Mouse (Mus musculus) forebrain, embryonic 13.5 days (tissue): ENCODE results near the gene Rpn2. TPM values are rescaled to one million over a fixed set of nuclear protein-coding genes. Genes with fewer than 3 reads are reported as not detected.
A peak's percentile ranks its signal among the peaks of the same experiment; 100 is the strongest.

ENCODE experiments used
- ATAC-seq: fragments of 200-750 bp; cut with Nextera tagmentation; 2 replicates; pipeline ENCODE4 v1.8.0; 2017
- H3K27ac ChIP-seq: fragments of 300-500 bp; sonication (generic); 2 replicates; pipeline ENCODE4 v1.5.1; 2015; ENCODE audit warnings: inconsistent platforms, mild to moderate bottlenecking, moderate library complexity
- H3K27me3 ChIP-seq: fragments of 300-500 bp; sonication (generic); 2 replicates; pipeline ENCODE4 v1.6.1; 2015; ENCODE audit warnings: mild to moderate bottlenecking, inconsistent platforms
- H3K36me3 ChIP-seq: fragments of 300-500 bp; sonication (generic); 2 replicates; pipeline ENCODE4 v1.6.1; 2015; ENCODE audit warnings: mild to moderate bottlenecking, inconsistent platforms; ENCODE audit not compliant: poor library complexity, severe bottlenecking
- H3K4me1 ChIP-seq: fragments of 300-500 bp; sonication (generic); 2 replicates; pipeline ENCODE4 v1.6.1; 2015; ENCODE audit warnings: inconsistent platforms
- H3K4me2 ChIP-seq: fragments of 300-500 bp; sonication (generic); 2 replicates; pipeline ENCODE4 v1.6.1; 2015; ENCODE audit warnings: inconsistent platforms, mild to moderate bottlenecking, moderate library complexity
- H3K4me3 ChIP-seq: fragments of 300-500 bp; sonication (generic); 2 replicates; pipeline ENCODE4 v1.5.1; 2015; ENCODE audit warnings: mild to moderate bottlenecking, inconsistent platforms
- H3K9ac ChIP-seq: fragments of 300-500 bp; sonication (generic); 2 replicates; pipeline ENCODE4 v1.6.1; 2015; ENCODE audit warnings: mild to moderate bottlenecking, inconsistent platforms
- H3K9me3 ChIP-seq: fragments of 300-500 bp; sonication (generic); replicated peaks from 2 replicates; pipeline ENCODE4 v1.6.1; 2016; ENCODE audit warnings: inconsistent platforms
- WGBS: fragments of 180-500 bp; shearing (Covaris S2); methylation state at CpG from one replicate; pipeline ENCODE4 v1.1.7; 2015; 5-methylcytosine and 5-hydroxymethylcytosine counted together
- polyA plus RNA-seq: library from polyadenylated mRNA; unstranded; fragments of >200 nt; fragmentation: Nextera tagmentation; extraction: Ambion mirVana; gene quantifications from 2 replicates; pipeline ENCODE4 v1.2.1, GENCODE M21; 2015

Rpn2 gene
- polyA plus RNA-seq, 1 experiment from 2014 or later: 197 TPM

- Histone ChIP-seq H3K4me1 (peaks cover 48% of the 10 kb centered on the region), H3K9ac (peak overlapping the region; percentile 63; the same call in 1 of the 2 replicates), H3K4me2 (no peak overlapping the region), H3K27me3 (no peaks in the 10 kb centered on the region), H3K4me3 (no peak overlapping the region), H3K9me3 (no peaks in the 10 kb centered on the region), H3K36me3 (no peaks in the 10 kb centered on the region), H3K27ac (peak overlapping the region; percentile 98)
- WGBS: 27% methylated on average over 7 of the region's 7 CpGs
- no peak for ATAC-seq
Measured at GRCm38 (mm10) chr2:157339532-157339931, 60.7 kb downstream of the Rpn2 start.

DNA sequence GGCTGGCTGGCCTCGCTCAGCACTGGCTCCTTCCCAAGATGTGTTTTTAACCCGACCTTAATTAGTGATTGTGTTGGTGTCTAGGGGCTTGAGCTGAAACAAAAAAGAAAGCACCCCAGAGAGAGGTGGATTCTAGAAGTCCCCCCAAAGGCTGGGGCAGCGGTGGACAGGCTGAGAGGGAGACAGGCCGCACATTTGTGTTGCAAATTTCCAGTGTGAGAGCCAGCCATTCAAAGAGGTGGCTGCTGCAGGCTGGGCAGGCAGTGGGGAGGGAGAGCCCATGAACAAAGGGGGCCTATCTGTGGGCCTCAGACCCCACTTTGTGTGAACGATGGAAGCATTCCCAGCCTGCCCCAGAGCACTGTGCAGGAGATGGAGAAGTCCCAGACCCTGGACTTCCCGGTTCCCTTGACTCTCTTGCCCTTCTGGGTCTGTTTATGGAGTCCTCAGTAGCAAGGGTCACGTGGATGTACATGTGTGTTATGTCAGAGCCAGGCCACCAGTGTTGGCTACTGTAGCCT lies 61.5 kb downstream of the Rpn2 start:
- peak overlapping the region; percentile 63 for H3K9ac ChIP-seq

GRCm38 (mm10) chr2:157341554-157342270 lies 62.9 kb downstream of the Rpn2 start:
- H3K4me1 ChIP-seq: peaks cover 57% of the 10 kb centered on the region
- no peaks in the 10 kb centered on the region for H3K36me3 ChIP-seq
- no peak overlapping the region for H3K4me2 ChIP-seq
- peak overlapping the region; percentile 98 for H3K27ac ChIP-seq
- no peak overlapping the region for H3K4me3 ChIP-seq
- WGBS: 32% methylated on average over 11 of the region's 11 CpGs
- H3K27me3 ChIP-seq: no peaks in the 10 kb centered on the region
- H3K9me3 ChIP-seq: no peaks in the 10 kb centered on the region
- H3K9ac ChIP-seq: peak overlapping the region; percentile 63
- peak; percentile 65 for ATAC-seq

More for the DNA sequence above, 61.5 kb downstream of the Rpn2 start:
- no peaks in the 10 kb centered on the region for H3K27me3 ChIP-seq
- H3K27ac ChIP-seq: peak overlapping the region; percentile 98
- H3K4me1 ChIP-seq: peaks cover 49% of the 10 kb centered on the region
- no peak overlapping the region for H3K4me3 ChIP-seq
- peak; percentile 87 for ATAC-seq
- H3K36me3 ChIP-seq: no peaks in the 10 kb centered on the region
- no peak overlapping the region for H3K4me2 ChIP-seq
- no peaks in the 10 kb centered on the region for H3K9me3 ChIP-seq
- 3% methylated on average over 7 of the region's 7 CpGs for WGBS

DNA sequence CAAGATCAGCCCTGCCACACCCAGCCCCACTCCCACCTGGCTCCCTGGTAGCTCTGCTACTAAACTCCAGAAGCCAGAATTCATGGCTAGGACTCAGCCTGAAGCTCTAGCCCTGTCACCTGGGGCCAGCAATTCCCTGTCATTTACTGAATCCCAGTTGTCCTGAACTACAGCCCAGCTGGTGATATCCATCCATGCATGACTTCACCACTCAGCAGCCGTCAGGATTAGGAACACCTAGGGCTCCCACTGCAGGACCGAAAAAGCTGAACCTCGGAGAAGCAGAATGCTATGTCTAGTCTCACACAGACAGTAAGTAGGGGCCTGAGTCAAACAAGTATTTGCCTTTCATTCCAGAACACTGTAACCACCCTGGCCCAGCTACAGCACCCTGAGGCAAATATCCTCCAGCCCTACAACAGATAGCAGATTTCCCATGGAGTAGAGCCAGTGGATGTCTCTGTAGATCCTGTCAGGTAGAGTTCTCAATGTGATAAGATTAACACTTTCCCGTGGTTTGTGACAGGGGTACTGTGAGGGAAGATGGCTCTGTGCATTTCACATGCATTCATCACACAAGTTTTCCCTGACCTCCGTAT lies 63.6 kb downstream of the Rpn2 start:
- no peaks in the 10 kb centered on the region for H3K27me3 ChIP-seq
- H3K9ac ChIP-seq: peak overlapping the region; percentile 63
- no peak overlapping the region for H3K4me2 ChIP-seq
- 24% methylated on average over 5 of the region's 5 CpGs for WGBS
- no peak overlapping the region for H3K4me3 ChIP-seq
- no peaks in the 10 kb centered on the region for H3K9me3 ChIP-seq
- H3K27ac ChIP-seq: peak overlapping the region; percentile 98
- peaks cover 62% of the 10 kb centered on the region for H3K4me1 ChIP-seq
- no peak for ATAC-seq
- H3K36me3 ChIP-seq: no peaks in the 10 kb centered on the region

- Histone ChIP-seq H3K9ac (no peak overlapping the region), H3K4me3 (no peak overlapping the region), H3K4me1 (peaks cover 70% of the 10 kb centered on the region), H3K4me2 (no peak overlapping the region), H3K27me3 (no peaks in the 10 kb centered on the region), H3K9me3 (no peaks in the 10 kb centered on the region), H3K36me3 (no peaks in the 10 kb centered on the region), H3K27ac (peak overlapping the region; percentile 98)
- no peak for ATAC-seq
- 68% methylated on average over 6 of the region's 6 CpGs for WGBS
Measured at GRCm38 (mm10) chr2:157343337-157343736, 64.5 kb downstream of the Rpn2 start.

- no peaks in the 10 kb centered on the region for H3K36me3 ChIP-seq
- H3K9me3 ChIP-seq: no peaks in the 10 kb centered on the region
- 28% methylated on average over 26 of the region's 26 CpGs for WGBS
- peak within 1 kb of the TSS; percentile 39 for H3K4me2 ChIP-seq
- no peaks in the 10 kb centered on the region for H3K27me3 ChIP-seq
- H3K9ac ChIP-seq: peak within 1 kb of the TSS; percentile 65
- H3K27ac ChIP-seq: peak within 1 kb of the TSS; percentile 96
- no peak within 1 kb of the TSS for H3K4me3 ChIP-seq
- ATAC-seq: peak; percentile 76
- peaks cover 51% of the 10 kb centered on the region for H3K4me1 ChIP-seq
Measured at GRCm38 (mm10) chr2:157347361-157348159, 68.7 kb downstream of the Rpn2 start, which contains the start of gene Ghrh. TSS of gene Ghrh (minus strand) at chr2:157347506.

GRCm38 (mm10) chr2:157349121-157349778 lies 70.4 kb downstream of the Rpn2 start:
- Histone ChIP-seq H3K9me3 (no peaks in the 10 kb centered on the region), H3K27me3 (no peaks in the 10 kb centered on the region), H3K9ac (0 out of 2 replicates have a peak overlapping the region, but pooled peaks have one; percentile 34), H3K4me3 (no peak overlapping the region), H3K4me1 (peaks cover 42% of the 10 kb centered on the region), H3K27ac (peak overlapping the region; percentile 96), H3K36me3 (no peaks in the 10 kb centered on the region), H3K4me2 (peak overlapping the region; percentile 39)
- WGBS: 37% methylated on average over 12 of the region's 12 CpGs
- ATAC-seq: 0 out of 2 replicates have a peak, but pooled peaks have one; percentile 19

GRCm38 (mm10) chr2:157353183-157353582 lies 74.4 kb downstream of the Rpn2 start:
- Histone ChIP-seq H3K9ac (no peak overlapping the region), H3K9me3 (0 out of 2 replicates have a peak, but pooled peaks cover 5% of the 10 kb centered on the region), H3K4me3 (no peak overlapping the region), H3K4me2 (no peak overlapping the region), H3K27me3 (no peaks in the 10 kb centered on the region), H3K4me1 (peaks cover 18% of the 10 kb centered on the region), H3K36me3 (no peaks in the 10 kb centered on the region), H3K27ac (no peak overlapping the region)
- WGBS: 82% methylated on average over 4 of the region's 4 CpGs
- ATAC-seq: no peak

DNA sequence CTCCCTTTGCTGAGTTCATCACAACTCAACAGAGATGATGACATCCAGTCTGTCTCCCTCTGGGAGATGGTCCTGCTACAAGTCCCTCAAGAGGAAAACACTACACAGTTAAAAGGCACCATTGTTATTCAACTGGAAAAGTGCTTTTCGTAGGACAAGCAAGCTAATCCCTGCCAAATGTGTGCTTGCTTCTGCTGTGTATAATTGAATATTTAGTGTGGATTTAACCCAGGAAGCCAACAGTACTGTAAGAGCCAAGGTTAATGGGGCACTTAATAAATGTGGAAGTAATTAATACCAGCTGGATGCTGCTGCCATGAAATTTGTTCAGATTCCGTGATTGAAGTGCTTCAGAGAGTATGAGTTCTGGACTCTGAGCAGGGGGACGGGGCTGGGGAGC lies 75.3 kb downstream of the Rpn2 start:
- 43% methylated on average over 3 of the region's 3 CpGs for WGBS
- no peaks in the 10 kb centered on the region for H3K36me3 ChIP-seq
- ATAC-seq: no peak
- H3K9ac ChIP-seq: no peak overlapping the region
- H3K27me3 ChIP-seq: no peaks in the 10 kb centered on the region
- H3K4me1 ChIP-seq: peaks cover 8% of the 10 kb centered on the region
- H3K4me3 ChIP-seq: no peak overlapping the region
- no peak overlapping the region for H3K27ac ChIP-seq
- H3K9me3 ChIP-seq: 0 out of 2 replicates have a peak, but pooled peaks cover 5% of the 10 kb centered on the region
- no peak overlapping the region for H3K4me2 ChIP-seq

- no peaks in the 10 kb centered on the region for H3K4me1 ChIP-seq
- H3K4me2 ChIP-seq: no peak overlapping the region
- H3K4me3 ChIP-seq: no peak overlapping the region
- ATAC-seq: no peak
- H3K27me3 ChIP-seq: no peaks in the 10 kb centered on the region
- 0 out of 2 replicates have a peak, but pooled peaks cover 4% of the 10 kb centered on the region for H3K9me3 ChIP-seq
- H3K36me3 ChIP-seq: no peaks in the 10 kb centered on the region
- H3K9ac ChIP-seq: no peak overlapping the region
- no peak overlapping the region for H3K27ac ChIP-seq
- 87% methylated on average over 5 of the region's 5 CpGs for WGBS
Measured at GRCm38 (mm10) chr2:157360028-157360427, 81.2 kb downstream of the Rpn2 start.

- H3K4me1 ChIP-seq: peaks cover 7% of the 10 kb centered on the region
- no peaks in the 10 kb centered on the region for H3K9me3 ChIP-seq
- H3K9ac ChIP-seq: no peak overlapping the region
- H3K4me3 ChIP-seq: no peak overlapping the region
- H3K27ac ChIP-seq: no peak overlapping the region
- H3K27me3 ChIP-seq: no peaks in the 10 kb centered on the region
- H3K4me2 ChIP-seq: no peak overlapping the region
- no peaks in the 10 kb centered on the region for H3K36me3 ChIP-seq
- ATAC-seq: no peak
- 92% methylated on average over 3 of the region's 3 CpGs for WGBS
Measured at GRCm38 (mm10) chr2:157363031-157363430, 84.2 kb downstream of the Rpn2 start.
